Mouse (Mus musculus) heart, adult 2 months (tissue): ENCODE measurements around the gene Dchs1. TPM values are rescaled to one million over a fixed set of nuclear protein-coding genes. Genes with fewer than 3 reads are reported as not detected.

Experiments
- DNase-seq, 2 experiments: peaks; one replicate each; pipeline ENCODE4 v3.0.0; 2021
- H3K27ac ChIP-seq: fragments of 200-600 bp; 2 replicates; pipeline ENCODE4 v1.8.1; 2022
- H3K27me3 ChIP-seq: fragments of 200-500 bp; 2 replicates; pipeline ENCODE4 v1.6.1; 2012; ENCODE audit warnings: mild to moderate bottlenecking, low read length, inconsistent platforms, mixed read lengths; ENCODE audit not compliant: control insufficient read depth, insufficient read depth
- H3K36me3 ChIP-seq: fragments of 200-500 bp; 2 replicates; pipeline ENCODE4 v1.6.1; 2012; ENCODE audit warnings: low read length, inconsistent platforms; ENCODE audit not compliant: control insufficient read depth, insufficient read depth
- H3K4me1 ChIP-seq: fragments of 200-500 bp; 2 replicates; pipeline ENCODE4 v1.6.1; 2011; ENCODE audit warnings: low read length; ENCODE audit not compliant: control insufficient read depth, insufficient read depth
- H3K4me3 ChIP-seq: fragments of 200-600 bp; 2 replicates; pipeline ENCODE4 v1.8.1; 2022
- H3K79me2 ChIP-seq: fragments of 200-500 bp; replicated peaks from 2 replicates; pipeline ENCODE4 v1.6.1; 2012; ENCODE audit warnings: mild to moderate bottlenecking, inconsistent platforms, low read length, moderate library complexity, mixed read lengths; ENCODE audit not compliant: control insufficient read depth, insufficient read depth
- H3K9ac ChIP-seq: fragments of 200-500 bp; 2 replicates; pipeline ENCODE4 v1.6.1; 2012; ENCODE audit warnings: low read depth, mild to moderate bottlenecking, control low read depth, inconsistent platforms, low read length, mixed read lengths
- CTCF ChIP-seq: fragments of 200-600 bp; IDR thresholded peaks from 2 replicates; pipeline ENCODE4 v1.8.1; 2022; ENCODE audit warnings: antibody characterized with exemption, mild to moderate bottlenecking, moderate library complexity
- EP300 ChIP-seq: fragments of 200-500 bp; IDR thresholded peaks from 2 replicates; pipeline ENCODE4 v1.6.1; 2011; ENCODE audit warnings: low read depth, low read length, control low read depth; ENCODE audit not compliant: insufficient read depth
- POLR2A ChIP-seq: fragments of 200-500 bp; IDR thresholded peaks from 2 replicates; pipeline ENCODE4 v1.6.1; 2011; ENCODE audit warnings: mild to moderate bottlenecking, low read depth, low read length, control low read depth; ENCODE audit not compliant: insufficient read depth
- WGBS: fragments of 180-500 bp; shearing (Covaris S2); methylation state at CpG from one replicate; pipeline ENCODE4 v1.1.7; 2018; 5-methylcytosine and 5-hydroxymethylcytosine counted together
- intact Hi-C: fragments of 180-260 bp; cut with DNase I; formaldehyde crosslinking; loops from one replicate; pipeline ENCODE4 v1.15.1; 2025
- polyA plus RNA-seq: library from polyadenylated mRNA; depleted of rRNA; stranded (reverse); fragments of >200 nt; gene quantifications from 2 replicates; pipeline ENCODE4 v1.2.3, GENCODE M21; 2012
- total RNA-seq, 2 experiments: library from RNA; stranded (reverse); gene quantifications; 2 replicates each; pipeline ENCODE4 v1.2.3; 2021

Gene Dchs1
- total and polyA plus RNA-seq, 3 experiments, result 7.2 to 8.5 (median 8.0) TPM

DNA sequence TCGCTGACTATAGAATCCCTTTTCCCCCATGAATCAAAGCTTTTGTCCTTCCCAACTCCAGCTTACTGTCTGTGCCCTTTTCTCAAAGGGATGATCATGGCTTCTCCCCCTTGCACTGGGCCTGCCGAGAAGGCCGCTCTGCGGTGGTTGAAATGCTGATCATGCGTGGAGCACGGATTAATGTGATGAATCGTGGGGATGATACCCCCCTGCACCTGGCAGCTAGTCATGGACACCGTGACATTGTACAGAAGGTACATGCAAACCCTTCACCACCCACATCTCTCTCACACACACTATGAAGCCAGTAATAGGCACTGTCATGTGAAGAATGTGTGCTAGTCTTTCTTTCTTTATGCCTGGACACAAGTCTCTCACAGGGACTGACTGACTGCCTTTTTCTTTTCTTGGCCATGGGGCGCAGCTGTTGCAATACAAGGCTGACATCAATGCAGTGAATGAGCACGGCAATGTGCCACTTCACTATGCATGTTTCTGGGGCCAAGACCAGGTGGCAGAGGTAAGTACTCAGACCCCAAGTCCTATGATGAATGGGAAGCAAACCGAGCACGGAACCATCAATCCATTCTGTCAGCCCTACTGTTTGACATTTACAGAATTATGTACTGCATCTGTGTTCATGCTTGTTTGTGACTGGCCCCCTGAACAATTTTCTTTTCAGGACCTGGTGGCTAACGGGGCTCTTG lies 47.2 kb downstream of the Dchs1 start:
- H3K9ac ChIP-seq, result no peak overlapping the region
- TF ChIP-seq EP300, result no peak
- no peak for TF ChIP-seq CTCF
- no peak overlapping the region; the same call in 1 of the 2 replicates for H3K27ac ChIP-seq

DNA sequence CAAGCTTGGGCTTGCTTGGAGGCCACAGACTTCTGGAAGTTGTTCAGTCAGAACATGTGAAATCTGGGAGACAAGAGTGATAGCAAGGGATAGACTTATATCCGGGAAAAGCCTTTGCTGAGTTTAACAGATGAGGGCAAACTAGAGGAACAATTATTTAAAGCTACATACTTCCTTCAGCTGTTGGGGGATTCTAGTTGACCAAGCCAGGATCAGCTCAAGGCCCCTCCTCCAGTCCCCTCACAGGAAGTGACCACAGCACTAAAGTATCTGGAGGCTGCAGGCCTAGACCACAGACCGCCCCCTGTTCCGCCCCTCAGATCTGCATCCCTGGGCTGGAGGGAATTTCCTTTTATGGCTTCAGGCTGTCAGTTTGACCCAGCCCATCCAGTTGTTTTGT lies 48.5 kb downstream of the Dchs1 start:
- intact Hi-C loops, result loop anchor here (10.0 kb wide), 1 partner anchor 184 kb away; the partner anchor contains the start of gene Smpd1
- TF ChIP-seq CTCF (no peak), POLR2A (peak; percentile 88), EP300 (peak; percentile 72)
- peak overlapping the region; percentile 83 for H3K4me3 ChIP-seq
- peaks cover 10% of the 10 kb centered on the region for H3K4me1 ChIP-seq
- peaks cover 10% of the 10 kb centered on the region for H3K36me3 ChIP-seq
- WGBS, result 16% methylated on average over 3 of the region's 3 CpGs
- H3K79me2 ChIP-seq, result no peaks in the 10 kb centered on the region
- peak overlapping the region; percentile 99 for H3K27ac ChIP-seq
- peak; percentile 78 to 85 for DNase-seq
- H3K27me3 ChIP-seq, result no peaks in the 10 kb centered on the region
- H3K9ac ChIP-seq, result peak overlapping the region; percentile 45

More for the DNA sequence above, 47.2 kb downstream of the Dchs1 start:
- DNase-seq, result peak in 1 of 2 experiments; percentile 21
- WGBS, result 87% methylated on average over 13 of the region's 13 CpGs
- H3K4me1 ChIP-seq, result peaks cover 10% of the 10 kb centered on the region
- intact Hi-C loops, result no loop called here
- no peaks in the 10 kb centered on the region for H3K27me3 ChIP-seq
- peaks cover 10% of the 10 kb centered on the region for H3K36me3 ChIP-seq
- no peaks in the 10 kb centered on the region for H3K79me2 ChIP-seq
- H3K4me3 ChIP-seq, result no peak overlapping the region

DNA sequence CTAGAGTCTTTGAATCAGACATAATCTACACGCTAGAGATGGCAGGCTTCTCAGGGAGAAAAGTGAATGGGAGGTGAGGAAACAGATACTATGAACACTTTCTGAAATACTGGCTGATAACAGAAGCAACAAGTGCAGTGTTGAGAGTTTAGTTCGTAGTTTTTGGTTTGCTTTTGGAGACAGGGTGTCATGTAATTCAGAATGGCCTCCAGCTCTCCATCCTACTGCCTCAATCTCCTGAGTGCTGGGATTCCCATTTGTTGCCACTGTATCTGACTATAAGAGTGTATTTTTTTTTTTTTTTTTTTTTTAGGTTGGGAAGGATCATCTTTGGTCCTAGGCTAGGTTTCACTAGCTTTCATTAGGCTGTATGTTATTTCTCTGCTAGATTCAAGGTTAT lies 49.2 kb downstream of the Dchs1 start:
- no peaks in the 10 kb centered on the region; the same call in 1 of the 2 replicates for H3K79me2 ChIP-seq
- intact Hi-C loops, result loop anchor here (10.0 kb wide), 1 partner anchor 183 kb away; the partner anchor contains the start of gene Smpd1
- peaks cover 7% of the 10 kb centered on the region for H3K4me1 ChIP-seq
- H3K27me3 ChIP-seq, result no peaks in the 10 kb centered on the region
- TF ChIP-seq CTCF, result no peak
- no peak for TF ChIP-seq POLR2A
- no peak for TF ChIP-seq EP300
- no peak for DNase-seq
- H3K36me3 ChIP-seq, result peaks cover 10% of the 10 kb centered on the region
- peak overlapping the region; percentile 99 for H3K27ac ChIP-seq
- H3K9ac ChIP-seq, result peak overlapping the region; percentile 30; the same call in 1 of the 2 replicates
- H3K4me3 ChIP-seq, result peak overlapping the region; percentile 83
- WGBS, result 18% methylated on average over 2 of the region's 2 CpGs

DNA sequence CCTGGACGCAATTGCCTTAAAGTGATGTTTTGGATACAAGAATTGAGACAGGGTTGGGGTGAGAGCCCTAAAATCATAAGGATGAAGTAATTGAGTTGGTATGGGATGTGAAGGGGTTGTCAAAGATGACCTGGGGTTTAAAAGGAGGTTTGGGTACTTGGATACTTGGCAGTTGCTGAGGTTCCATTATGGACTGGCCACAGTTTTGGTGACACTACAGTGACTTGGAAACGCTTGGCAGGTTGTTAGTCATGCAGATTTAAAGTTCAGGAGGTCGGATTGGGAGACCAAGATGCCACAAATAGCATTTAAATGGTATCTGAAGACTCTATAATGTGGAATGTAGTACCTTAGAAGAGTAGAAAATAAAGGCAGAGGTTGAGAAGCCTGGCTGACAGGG lies 49.8 kb downstream of the Dchs1 start:
- peak in 1 of 2 experiments; percentile 17 for DNase-seq
- intact Hi-C loops, result loop anchor here (2.0 to 10.0 kb wide), 3 partner anchors 73 to 183 kb away; partner anchors contain the start of genes Mrpl17, Smpd1 and Trim3
- 3% methylated on average over 3 of the region's 3 CpGs for WGBS
- peak overlapping the region; percentile 83 for H3K4me3 ChIP-seq
- TF ChIP-seq EP300 (no peak), POLR2A (no peak), CTCF (no peak)
- peak overlapping the region; percentile 88 for H3K9ac ChIP-seq
- no peaks in the 10 kb centered on the region; the same call in 1 of the 2 replicates for H3K79me2 ChIP-seq
- H3K27me3 ChIP-seq, result no peaks in the 10 kb centered on the region
- peaks cover 6% of the 10 kb centered on the region for H3K4me1 ChIP-seq
- H3K36me3 ChIP-seq, result peaks cover 10% of the 10 kb centered on the region
- peak overlapping the region; percentile 99 for H3K27ac ChIP-seq

DNA sequence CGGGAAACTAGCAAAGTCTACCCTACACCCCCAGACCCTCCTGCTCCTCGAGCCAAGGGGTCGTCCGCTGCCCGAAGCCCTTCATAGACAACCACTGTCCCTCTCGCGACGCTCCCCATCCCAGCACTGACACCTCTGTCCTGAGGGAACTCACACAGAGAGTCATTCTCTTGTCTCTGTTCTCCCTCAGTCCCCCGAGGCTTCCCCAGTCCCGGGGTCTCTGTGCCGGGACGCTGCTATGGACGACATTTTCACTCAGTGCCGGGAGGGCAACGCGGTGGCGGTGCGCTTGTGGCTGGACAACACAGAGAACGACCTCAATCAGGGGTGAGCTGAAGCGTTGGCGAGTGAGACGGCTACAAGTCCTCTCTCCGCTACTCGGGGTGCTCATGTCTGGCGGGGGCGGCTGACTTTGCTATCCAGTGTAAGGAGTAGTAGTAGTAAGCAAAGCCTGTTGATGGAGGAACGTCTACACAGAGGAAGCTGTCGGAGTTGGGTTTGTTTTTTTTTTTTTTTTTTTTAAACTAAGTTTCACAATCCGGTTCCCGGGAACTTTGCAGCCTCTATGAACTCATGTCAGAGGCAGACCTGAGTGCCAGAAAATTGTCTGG lies 50.4 kb downstream of the Dchs1 start, which contains the start of gene Rrp8:
Rrp8 (minus strand) TSS at position 475 of the 611 bp plus-strand sequence.
- Histone ChIP-seq H3K9ac (peak within 1 kb of the TSS; percentile 88), H3K36me3 (peaks cover 6% of the 10 kb centered on the region), H3K79me2 (no peaks in the 10 kb centered on the region; the same call in 1 of the 2 replicates), H3K27ac (peak within 1 kb of the TSS; percentile 99), H3K4me3 (peak within 1 kb of the TSS; percentile 83), H3K27me3 (no peaks in the 10 kb centered on the region), H3K4me1 (peaks cover 6% of the 10 kb centered on the region)
- TF ChIP-seq CTCF, result no peak
- peak; percentile 68 to 79 for DNase-seq
- intact Hi-C loops, result loop anchor here (2.0 to 10.0 kb wide), 3 partner anchors 74 to 182 kb away; partner anchors contain the start of genes Mrpl17, Smpd1 and Trim3
- WGBS, result under 1% methylated on average over 30 of the region's 30 CpGs
